Mouse (Mus musculus): ENCODE measurements at regions not wholly inside any gene's neighbourhood (a gene's known extent, or its start where the extent isn't known, plus 50 kb on each side); places are given as distances from the start of the nearest gene placed in this dataset.
A peak's percentile ranks its signal among the peaks of the same experiment; 100 is the strongest.

DNA sequence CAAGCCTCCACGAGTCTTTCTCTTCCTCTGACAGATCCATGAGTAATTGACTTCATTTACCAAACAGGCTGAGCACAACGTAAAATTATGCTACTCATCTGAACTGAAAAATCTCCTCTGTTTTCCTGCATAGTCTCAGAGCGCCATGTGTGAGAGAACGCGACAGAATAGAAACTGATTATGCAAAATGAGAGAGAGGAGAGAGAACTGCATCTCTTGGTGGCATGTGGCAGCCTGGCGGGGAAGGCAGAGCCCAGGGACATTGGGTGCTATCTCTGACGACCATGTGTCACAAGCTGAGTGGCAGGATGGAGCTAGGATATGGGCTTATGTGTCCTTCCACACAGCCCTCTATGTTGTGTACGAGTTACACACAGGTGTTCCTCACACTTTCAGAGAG is 131.6 kb upstream of the Atxn1 start:
- no peaks in the 10 kb centered on the region for H3K36me3 ChIP-seq (ENCODE audit: insufficient read depth, low read length)
- H3K27ac ChIP-seq = no peak overlapping the region
- H3K9ac ChIP-seq (replicated peaks; ENCODE audit: low read length) = no peak overlapping the region
- ATAC-seq (no peak), DNase-seq (ENCODE audit: low spot score) (peak; percentile 9)
- H3K4me1 ChIP-seq (ENCODE audit: insufficient read depth, low read length) = no peaks in the 10 kb centered on the region
- no peak overlapping the region for H3K4me3 ChIP-seq (ENCODE audit: low read length)
- H3K9me3 ChIP-seq (ENCODE audit: low read length) = no peaks in the 10 kb centered on the region
- no peak overlapping the region for H3K4me2 ChIP-seq (ENCODE audit: low read depth, low read length)
- no peaks in the 10 kb centered on the region for H3K27me3 ChIP-seq (ENCODE audit: insufficient read depth, low read length)
- no peak for TF ChIP-seq CTCF (IDR thresholded peaks at IDR 0.05; ENCODE audit: low read depth)
- 57% methylated on average over 8 of the region's 8 CpGs for WGBS

DNA sequence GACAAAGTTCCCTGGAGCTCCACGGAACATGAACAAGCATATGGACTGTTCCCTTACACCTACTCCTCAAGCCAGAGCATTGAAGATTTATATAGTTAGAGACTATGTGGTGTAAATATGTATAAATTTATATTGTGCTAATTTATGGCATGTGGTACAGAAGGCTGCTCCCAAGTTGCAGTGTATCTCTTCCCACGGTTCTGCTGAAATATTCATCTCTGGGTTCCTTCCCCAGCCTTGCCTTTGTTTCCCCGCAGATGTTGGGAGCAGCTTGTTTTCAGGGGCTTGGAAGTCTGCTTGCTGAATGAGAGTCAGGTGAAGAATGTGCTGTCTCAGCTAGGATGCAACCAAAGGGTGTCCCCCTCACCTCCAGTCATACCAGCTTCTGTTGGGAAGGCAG is 128.0 kb upstream of the Atxn1 start:
- DNase-seq (ENCODE audit: low spot score) = no peak

DNA sequence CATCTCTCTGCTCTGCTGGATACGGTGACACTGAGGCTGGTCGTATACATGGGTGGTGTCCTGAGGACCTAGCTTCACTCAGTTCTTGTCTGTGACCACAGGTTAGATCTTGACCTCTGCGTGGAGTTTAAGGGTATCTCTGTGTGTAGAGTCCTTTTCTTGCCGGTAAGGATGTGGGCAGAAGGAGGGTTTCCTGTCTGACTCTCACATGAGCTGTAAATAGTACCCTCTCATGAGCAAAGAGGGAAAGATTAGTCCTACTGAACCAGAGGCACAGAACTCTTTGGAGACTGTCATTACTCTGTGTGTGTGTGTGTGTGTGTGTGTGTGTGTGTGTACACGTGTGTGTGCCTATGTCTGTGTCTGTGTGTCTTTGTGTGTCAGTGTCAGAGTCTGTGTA is 126.3 kb upstream of the Atxn1 start:
- Histone ChIP-seq H3K36me3 (ENCODE audit: insufficient read depth, low read length) (no peaks in the 10 kb centered on the region), H3K4me2 (ENCODE audit: low read depth, low read length) (no peak overlapping the region), H3K27me3 (ENCODE audit: insufficient read depth, low read length) (no peaks in the 10 kb centered on the region), H3K27ac (no peak overlapping the region), H3K9me3 (ENCODE audit: low read length) (no peaks in the 10 kb centered on the region), H3K9ac (replicated peaks; ENCODE audit: low read length) (no peak overlapping the region), H3K4me3 (ENCODE audit: low read length) (no peak overlapping the region), H3K4me1 (ENCODE audit: insufficient read depth, low read length) (no peaks in the 10 kb centered on the region)
- DNase-seq (ENCODE audit: low spot score) (no peak), ATAC-seq (no peak)
- 84% methylated on average over 5 of the region's 5 CpGs for WGBS
- TF ChIP-seq CTCF (IDR thresholded peaks at IDR 0.05; ENCODE audit: low read depth) = no peak

More for the DNA sequence above, 128.0 kb upstream of the Atxn1 start:
- Histone ChIP-seq H3K27me3 (ENCODE audit: insufficient read depth, low read length) (no peaks in the 10 kb centered on the region), H3K4me3 (ENCODE audit: low read length) (no peak overlapping the region), H3K4me2 (ENCODE audit: low read depth, low read length) (no peak overlapping the region), H3K36me3 (ENCODE audit: insufficient read depth, low read length) (no peaks in the 10 kb centered on the region), H3K9ac (replicated peaks; ENCODE audit: low read length) (no peak overlapping the region), H3K9me3 (ENCODE audit: low read length) (no peaks in the 10 kb centered on the region), H3K4me1 (ENCODE audit: insufficient read depth, low read length) (no peaks in the 10 kb centered on the region), H3K27ac (no peak overlapping the region)
- no peak for TF ChIP-seq CTCF (IDR thresholded peaks at IDR 0.05; ENCODE audit: low read depth)
- 87% methylated on average over 3 of the region's 3 CpGs for WGBS
- ATAC-seq = no peak

DNA sequence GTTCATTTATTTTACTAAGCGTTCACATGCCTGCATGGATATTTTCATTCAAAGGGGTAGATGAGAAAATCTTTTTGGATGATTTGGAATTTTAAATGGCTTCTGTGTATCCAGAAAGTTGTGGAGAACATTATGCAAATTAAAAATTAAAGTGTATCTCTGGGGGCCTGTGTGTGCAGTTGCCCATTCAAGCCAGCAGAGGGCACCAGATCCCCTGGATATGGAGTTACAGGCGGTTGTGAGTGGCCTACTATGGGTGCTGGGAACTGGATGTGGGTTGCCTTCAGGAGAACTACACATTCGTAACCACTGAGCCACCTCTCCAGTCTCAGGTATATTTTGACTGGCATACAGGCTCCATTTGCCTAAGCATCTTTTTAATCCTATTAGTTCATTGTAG is 123.4 kb upstream of the Atxn1 start:
- peak; percentile 30; the same call in 1 of the 2 replicates for TF ChIP-seq CTCF (IDR thresholded peaks at IDR 0.05; ENCODE audit: low read depth)
- no peak for ATAC-seq
- H3K4me3 ChIP-seq (ENCODE audit: low read length) = no peak overlapping the region
- no peaks in the 10 kb centered on the region for H3K9me3 ChIP-seq (ENCODE audit: low read length)
- H3K27me3 ChIP-seq (ENCODE audit: insufficient read depth, low read length) = no peaks in the 10 kb centered on the region
- no peak overlapping the region for H3K4me2 ChIP-seq (ENCODE audit: low read depth, low read length)
- H3K4me1 ChIP-seq (ENCODE audit: insufficient read depth, low read length) = no peaks in the 10 kb centered on the region
- H3K36me3 ChIP-seq (ENCODE audit: insufficient read depth, low read length) = no peaks in the 10 kb centered on the region
- H3K9ac ChIP-seq (replicated peaks; ENCODE audit: low read length) = no peak overlapping the region
- 95% methylated on average over 3 of the region's 3 CpGs for WGBS
- no peak overlapping the region for H3K27ac ChIP-seq
- DNase-seq (ENCODE audit: low spot score) = no peak

DNA sequence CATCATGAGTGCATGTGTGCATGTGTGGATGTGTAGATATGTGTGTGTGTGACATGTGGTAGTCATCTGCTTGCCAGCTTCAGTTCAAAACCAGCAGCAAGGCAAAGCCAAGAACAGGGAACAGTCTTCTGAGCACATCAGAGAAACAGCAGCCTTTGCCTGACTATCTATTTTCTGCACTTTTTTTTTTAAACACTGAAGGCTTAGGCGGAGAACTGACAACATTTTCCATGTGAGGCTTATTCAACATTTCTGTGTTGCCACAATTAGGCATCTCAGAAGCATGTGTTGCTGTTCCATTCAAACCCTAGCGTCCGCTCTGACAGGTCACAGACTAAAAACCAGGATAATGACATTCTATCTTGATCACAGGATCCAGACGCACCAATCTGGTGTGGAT is 122.9 kb upstream of the Atxn1 start:
- no peak overlapping the region for H3K4me3 ChIP-seq (ENCODE audit: low read length)
- 87% methylated on average over 4 of the region's 4 CpGs for WGBS
- H3K9ac ChIP-seq (replicated peaks; ENCODE audit: low read length) = no peak overlapping the region
- no peaks in the 10 kb centered on the region for H3K9me3 ChIP-seq (ENCODE audit: low read length)
- H3K4me1 ChIP-seq (ENCODE audit: insufficient read depth, low read length) = no peaks in the 10 kb centered on the region
- H3K36me3 ChIP-seq (ENCODE audit: insufficient read depth, low read length) = no peaks in the 10 kb centered on the region
- no peak overlapping the region for H3K27ac ChIP-seq
- ATAC-seq (no peak), DNase-seq (ENCODE audit: low spot score) (no peak)
- H3K4me2 ChIP-seq (ENCODE audit: low read depth, low read length) = no peak overlapping the region
- no peaks in the 10 kb centered on the region for H3K27me3 ChIP-seq (ENCODE audit: insufficient read depth, low read length)
- no peak for TF ChIP-seq CTCF (IDR thresholded peaks at IDR 0.05; ENCODE audit: low read depth)

DNA sequence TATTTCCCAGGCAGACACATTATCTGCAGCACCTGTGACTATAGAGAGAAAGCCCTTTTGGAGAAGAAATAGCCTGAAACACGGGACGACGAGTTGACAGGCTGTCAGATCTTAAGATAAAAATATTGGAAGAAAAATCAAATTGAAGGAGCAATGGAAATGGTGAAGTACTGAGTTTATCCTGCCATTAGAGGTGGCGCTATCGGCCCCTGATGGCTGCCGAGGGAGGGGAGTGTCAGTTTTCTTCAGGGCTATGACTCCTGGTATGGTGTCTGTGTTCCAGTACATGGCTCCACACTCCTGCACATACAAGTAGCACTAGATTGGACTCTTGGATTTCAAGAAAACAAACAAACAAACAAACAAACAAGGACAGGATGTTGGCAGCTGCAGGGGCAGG is 112.1 kb upstream of the Atxn1 start:
- ATAC-seq (no peak), DNase-seq (ENCODE audit: low spot score) (no peak)
- Histone ChIP-seq H3K9me3 (ENCODE audit: low read length) (no peaks in the 10 kb centered on the region), H3K4me3 (ENCODE audit: low read length) (no peak overlapping the region), H3K9ac (replicated peaks; ENCODE audit: low read length) (no peak overlapping the region), H3K4me2 (ENCODE audit: low read depth, low read length) (no peak overlapping the region), H3K27ac (no peak overlapping the region), H3K4me1 (ENCODE audit: insufficient read depth, low read length) (no peaks in the 10 kb centered on the region), H3K27me3 (ENCODE audit: insufficient read depth, low read length) (no peaks in the 10 kb centered on the region), H3K36me3 (ENCODE audit: insufficient read depth, low read length) (no peaks in the 10 kb centered on the region)
- 79% methylated on average over 6 of the region's 6 CpGs for WGBS
- peak; percentile 38 for TF ChIP-seq CTCF (IDR thresholded peaks at IDR 0.05; ENCODE audit: low read depth)

DNA sequence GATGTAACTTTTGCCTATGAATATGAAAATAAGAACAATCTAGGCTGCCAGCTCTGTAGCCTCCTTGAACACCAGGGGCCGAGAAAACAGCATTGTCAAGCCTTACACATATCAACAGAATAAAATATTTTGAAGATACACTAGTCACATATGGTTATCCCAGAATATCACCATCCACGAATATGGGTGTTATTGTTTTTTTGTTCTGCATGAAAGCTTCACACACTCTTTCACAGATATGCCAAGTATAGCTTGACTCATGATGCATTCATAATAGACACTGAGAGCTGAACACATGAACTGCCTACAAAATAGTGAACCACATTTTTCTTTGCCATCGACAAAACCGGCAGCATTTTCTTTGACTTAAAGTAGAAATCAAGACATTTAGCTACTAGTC is 106.9 kb upstream of the Atxn1 start:
- 85% methylated on average over 4 of the region's 4 CpGs for WGBS
- DNase-seq (ENCODE audit: low spot score) = no peak
- Histone ChIP-seq H3K4me2 (ENCODE audit: low read depth, low read length) (no peak overlapping the region), H3K4me3 (ENCODE audit: low read length) (no peak overlapping the region), H3K27me3 (ENCODE audit: insufficient read depth, low read length) (no peaks in the 10 kb centered on the region), H3K9me3 (ENCODE audit: low read length) (no peaks in the 10 kb centered on the region), H3K27ac (no peak overlapping the region), H3K4me1 (ENCODE audit: insufficient read depth, low read length) (no peaks in the 10 kb centered on the region), H3K9ac (replicated peaks; ENCODE audit: low read length) (no peak overlapping the region), H3K36me3 (ENCODE audit: insufficient read depth, low read length) (no peaks in the 10 kb centered on the region)
- no peak for ATAC-seq
- no peak for TF ChIP-seq CTCF (IDR thresholded peaks at IDR 0.05; ENCODE audit: low read depth)
